Mouse (Mus musculus) Muller cell, postnatal 12 days (primary cell): ENCODE measurements around the gene Olfr1111.
"Not testable (repeated sequence)": the region's sequence is repeated elsewhere in the genome, so short reads cannot be mapped to it uniquely, and the experiment has no call there.

ENCODE experiments used
- DNase-seq: peaks from one replicate; pipeline ENCODE4 v3.0.0-alpha.2; 2015; ENCODE audit errors: inconsistent ontology term

Olfr1111 gene

DNA sequence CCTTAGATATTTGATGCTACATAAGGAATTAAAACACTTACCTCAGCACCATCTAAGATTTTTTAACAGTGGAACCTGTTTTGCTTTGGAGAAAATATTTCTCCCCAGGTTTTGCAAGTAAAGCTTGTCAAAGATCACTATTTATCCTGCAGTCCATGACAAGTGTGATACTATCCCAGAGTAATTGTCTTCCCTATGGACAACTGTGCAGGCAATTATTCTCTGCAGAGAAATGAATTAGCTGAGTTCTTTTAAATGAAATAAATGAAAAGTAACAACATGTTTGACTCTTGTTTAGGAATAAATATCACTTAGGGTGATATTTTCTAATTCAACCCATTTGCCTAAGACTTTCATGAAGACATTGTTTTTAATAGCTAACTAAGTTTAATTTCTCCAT is at the start of gene Olfr1111:
TSS of gene Olfr1111 (minus strand) at position 101 of the 400 bp plus-strand sequence.
- no peak for DNase-seq

DNA sequence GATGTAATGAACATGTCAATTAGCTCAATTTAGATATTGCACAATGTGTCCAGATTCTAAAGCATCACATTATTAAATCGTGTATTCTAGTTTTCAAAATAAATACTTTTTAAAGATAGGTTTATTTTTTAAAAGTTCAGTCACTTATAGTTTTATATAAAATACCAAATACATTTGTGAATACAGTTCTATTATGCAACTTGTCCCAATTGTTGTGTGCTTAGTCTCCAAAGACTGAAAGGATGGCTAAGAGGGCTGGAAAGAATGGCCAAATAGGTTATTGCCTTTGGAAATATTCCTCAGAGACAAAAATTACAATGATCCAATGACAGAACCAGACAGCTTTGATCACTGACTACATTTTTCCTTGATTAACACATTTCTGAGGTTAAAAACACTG is 35.1 kb upstream of the Olfr1111 start, which contains the start of gene Olfr1112:
TSS of gene Olfr1112 (plus strand) at position 301 of the 400 bp plus-strand sequence.
- no peak for DNase-seq

DNA sequence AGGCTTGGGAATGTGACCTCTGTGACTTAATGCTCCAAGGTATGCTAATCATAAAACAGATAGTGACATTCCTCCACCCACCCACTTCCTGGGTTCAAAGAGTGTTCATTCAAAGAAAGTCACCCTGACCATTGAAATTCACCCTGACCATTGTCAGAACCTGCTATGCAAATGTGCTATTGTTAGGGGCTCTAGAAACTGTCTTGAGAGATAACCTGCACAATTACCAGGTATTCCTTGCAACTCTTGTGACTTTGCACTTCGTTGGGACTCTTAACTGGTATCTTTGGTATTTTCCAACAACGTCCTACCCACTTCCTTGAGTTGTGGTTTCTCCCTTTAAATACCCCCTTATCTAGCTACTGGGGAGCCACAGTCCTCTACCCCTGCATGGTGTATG is 15.3 kb upstream of the Olfr1111 start:
- DNase-seq, result not testable (repeated sequence)

- no peak for DNase-seq
These were observed 12.2 kb downstream of the Olfr1111 start, which contains the start of gene Olfr1110 for GRCm38 (mm10) chr2:87140200-87140599. Gene Olfr1110, minus strand, starts transcription at chr2:87140300.

- no peak for DNase-seq
These were observed 38.0 kb downstream of the Olfr1111 start, which contains the start of gene Olfr259 for GRCm38 (mm10) chr2:87114467-87114866. Gene Olfr259, minus strand, starts transcription at chr2:87114567.
